Mouse (Mus musculus): ENCODE data around the gene Islr.

Islr gene

GRCm38 (mm10) chr9:58220218-58220903, 16.3 kb upstream of the Islr start:
- DNase-seq: peak in 1 of 2 experiments; percentile 46

- DNase-seq: no peak
These were observed 14.4 kb upstream of the Islr start for GRCm38 (mm10) chr9:58218539-58218938.

- no peak for DNase-seq
These were observed 12.3 kb upstream of the Islr start for GRCm38 (mm10) chr9:58216402-58216801.

- DNase-seq: no peak
These were observed 10.5 kb upstream of the Islr start for GRCm38 (mm10) chr9:58214519-58215180.

- DNase-seq: no peak
These were observed 9.8 kb upstream of the Islr start for GRCm38 (mm10) chr9:58213865-58214264.

- no peak for DNase-seq
These were observed 9.3 kb upstream of the Islr start for GRCm38 (mm10) chr9:58213377-58213776.

GRCm38 (mm10) chr9:58210304-58210627, 6.2 kb upstream of the Islr start:
- no peak for DNase-seq

- DNase-seq: no peak
These were observed 5.6 kb upstream of the Islr start for GRCm38 (mm10) chr9:58209462-58210303.

- no peak for DNase-seq
These were observed 1.9 kb upstream of the Islr start for GRCm38 (mm10) chr9:58206013-58206412.

GRCm38 (mm10) chr9:58204448-58205000, 418 bp upstream of the Islr start:
- peak; percentile 79 to 95 for DNase-seq

- DNase-seq: no peak
These were observed 1.2 kb downstream of the Islr start for GRCm38 (mm10) chr9:58202676-58203453.

- DNase-seq: no peak
These were observed 2.1 kb downstream of the Islr start for GRCm38 (mm10) chr9:58201861-58202549.

GRCm38 (mm10) chr9:58201091-58201842, 2.8 kb downstream of the Islr start:
- no peak for DNase-seq

GRCm38 (mm10) chr9:58200270-58201090, 3.6 kb downstream of the Islr start:
- DNase-seq: no peak

GRCm38 (mm10) chr9:58199381-58200269, 4.5 kb downstream of the Islr start:
- no peak for DNase-seq

GRCm38 (mm10) chr9:58198801-58199371, 5.2 kb downstream of the Islr start:
- DNase-seq: no peak

- peak in 1 of 2 experiments; percentile 65 for DNase-seq
These were observed 6.1 kb downstream of the Islr start for GRCm38 (mm10) chr9:58197781-58198701.

Data from spleen, adult 18-20 months (tissue).